Mouse (Mus musculus): ENCODE measurements around the gene Hoxb9. TPM values are rescaled to one million over a fixed set of nuclear protein-coding genes. Genes with fewer than 3 reads are reported as not detected.

Gene Hoxb9
- polyA plus RNA-seq, 1 experiment from 2014 or later: 7.2 TPM

- Histone ChIP-seq H3K27ac (peak within 1 kb of the TSS; percentile 95), H3K4me1 (replicated peaks) (peaks cover 3% of the 10 kb centered on the region), H3K4me2 (peak within 1 kb of the TSS; percentile 54), H3K9ac (peak within 1 kb of the TSS; percentile 84), H3K9me3 (no peaks in the 10 kb centered on the region), H3K4me3 (peak within 1 kb of the TSS; percentile 48), H3K27me3 (peaks cover 93% of the 10 kb centered on the region), H3K36me3 (no peaks in the 10 kb centered on the region)
- ATAC-seq (ENCODE audit: low FRiP score): no peak
- under 1% methylated on average over 27 of the region's 27 CpGs for WGBS
Measured at GRCm38 (mm10) chr11:96281855-96282570, 10.8 kb downstream of the Hoxb9 start, which contains the start of gene Hoxb8. TSS of gene Hoxb8 (plus strand) at chr11:96281905.

GRCm38 (mm10) chr11:96282795-96283430, 11.7 kb downstream of the Hoxb9 start:
- Histone ChIP-seq H3K36me3 (no peaks in the 10 kb centered on the region), H3K27ac (peak overlapping the region; percentile 95), H3K9ac (peak overlapping the region; percentile 84), H3K4me3 (peak overlapping the region; percentile 48), H3K4me1 (replicated peaks) (peaks cover 3% of the 10 kb centered on the region), H3K4me2 (peak overlapping the region; percentile 54), H3K9me3 (no peaks in the 10 kb centered on the region), H3K27me3 (peaks cover 93% of the 10 kb centered on the region)
- no peak for ATAC-seq (ENCODE audit: low FRiP score)
- WGBS: under 1% methylated on average over 49 of the region's 49 CpGs

GRCm38 (mm10) chr11:96284041-96284749, 12.9 kb downstream of the Hoxb9 start:
- Histone ChIP-seq H3K4me2 (peak overlapping the region; percentile 54), H3K4me3 (peak overlapping the region; percentile 48), H3K27me3 (peaks cover 95% of the 10 kb centered on the region), H3K9ac (peak overlapping the region; percentile 84), H3K27ac (peak overlapping the region; percentile 95), H3K9me3 (no peaks in the 10 kb centered on the region), H3K4me1 (replicated peaks) (peaks cover 3% of the 10 kb centered on the region), H3K36me3 (no peaks in the 10 kb centered on the region)
- ATAC-seq (ENCODE audit: low FRiP score): no peak
- under 1% methylated on average over 49 of the region's 49 CpGs for WGBS

- H3K9me3 ChIP-seq: no peaks in the 10 kb centered on the region
- peak overlapping the region; percentile 48 for H3K4me3 ChIP-seq
- peak overlapping the region; percentile 54 for H3K4me2 ChIP-seq
- peak; percentile 67; the same call in 1 of the 2 replicates for ATAC-seq (ENCODE audit: low FRiP score)
- H3K27ac ChIP-seq: peak overlapping the region; percentile 95
- peaks cover 3% of the 10 kb centered on the region for H3K4me1 ChIP-seq (replicated peaks)
- H3K9ac ChIP-seq: peak overlapping the region; percentile 84
- 2% methylated on average over 36 of the region's 37 CpGs for WGBS
- no peaks in the 10 kb centered on the region for H3K36me3 ChIP-seq
- peaks cover 95% of the 10 kb centered on the region for H3K27me3 ChIP-seq
Measured at GRCm38 (mm10) chr11:96284774-96285734, 13.8 kb downstream of the Hoxb9 start.

- H3K4me1 ChIP-seq (replicated peaks): peaks cover 3% of the 10 kb centered on the region
- H3K9ac ChIP-seq: peak within 1 kb of the TSS; percentile 84
- peaks cover 97% of the 10 kb centered on the region for H3K27me3 ChIP-seq
- H3K36me3 ChIP-seq: no peaks in the 10 kb centered on the region
- no peaks in the 10 kb centered on the region for H3K9me3 ChIP-seq
- H3K27ac ChIP-seq: peak within 1 kb of the TSS; percentile 95
- no peak for ATAC-seq (ENCODE audit: low FRiP score)
- H3K4me2 ChIP-seq: peak within 1 kb of the TSS; percentile 54
- H3K4me3 ChIP-seq: peak within 1 kb of the TSS; percentile 48
- WGBS: under 1% methylated on average over 43 of the region's 43 CpGs
Measured at GRCm38 (mm10) chr11:96285771-96286738, 14.8 kb downstream of the Hoxb9 start, which contains the start of gene Hoxb7. TSS of gene Hoxb7 (plus strand) at chr11:96286623.

GRCm38 (mm10) chr11:96286739-96287385, 15.6 kb downstream of the Hoxb9 start:
- Histone ChIP-seq H3K27ac (peak overlapping the region; percentile 95), H3K4me2 (peak overlapping the region; percentile 54)

GRCm38 (mm10) chr11:96287411-96287810, 16.2 kb downstream of the Hoxb9 start:
- H3K4me1 ChIP-seq (replicated peaks): peaks cover 3% of the 10 kb centered on the region
- H3K4me3 ChIP-seq: peak overlapping the region; percentile 48
- H3K27ac ChIP-seq: peak overlapping the region; percentile 95
- peak overlapping the region; percentile 54 for H3K4me2 ChIP-seq
- peak; percentile 23; the same call in 1 of the 2 replicates for ATAC-seq (ENCODE audit: low FRiP score)
- WGBS: 0% methylated on average over 9 of the region's 9 CpGs
- peaks cover 94% of the 10 kb centered on the region for H3K27me3 ChIP-seq
- peak overlapping the region; percentile 84 for H3K9ac ChIP-seq
- no peaks in the 10 kb centered on the region for H3K9me3 ChIP-seq
- H3K36me3 ChIP-seq: no peaks in the 10 kb centered on the region

More at GRCm38 (mm10) chr11:96286739-96287385, 15.6 kb downstream of the Hoxb9 start:
- Histone ChIP-seq H3K9me3 (no peaks in the 10 kb centered on the region), H3K36me3 (no peaks in the 10 kb centered on the region), H3K27me3 (peaks cover 94% of the 10 kb centered on the region), H3K4me1 (replicated peaks) (peaks cover 3% of the 10 kb centered on the region), H3K4me3 (peak overlapping the region; percentile 48), H3K9ac (peak overlapping the region; percentile 84)
- ATAC-seq (ENCODE audit: low FRiP score): no peak
- WGBS: under 1% methylated on average over 55 of the region's 55 CpGs

GRCm38 (mm10) chr11:96288455-96289221, 17.4 kb downstream of the Hoxb9 start:
- Histone ChIP-seq H3K9me3 (no peaks in the 10 kb centered on the region), H3K27ac (peak overlapping the region; percentile 95), H3K9ac (peak overlapping the region; percentile 84), H3K36me3 (no peaks in the 10 kb centered on the region), H3K4me3 (peak overlapping the region; percentile 48), H3K4me2 (peak overlapping the region; percentile 54), H3K4me1 (replicated peaks) (peaks cover 3% of the 10 kb centered on the region), H3K27me3 (peaks cover 96% of the 10 kb centered on the region)
- ATAC-seq (ENCODE audit: low FRiP score): no peak
- WGBS: 12% methylated on average over 1 of the region's 1 CpGs

GRCm38 (mm10) chr11:96289293-96289692, 18.0 kb downstream of the Hoxb9 start:
- H3K27ac ChIP-seq: peak overlapping the region; percentile 95
- no peak for ATAC-seq (ENCODE audit: low FRiP score)
- WGBS: 2% methylated on average over 21 of the region's 21 CpGs
- peak overlapping the region; percentile 48 for H3K4me3 ChIP-seq
- peaks cover 96% of the 10 kb centered on the region for H3K27me3 ChIP-seq
- peak overlapping the region; percentile 54 for H3K4me2 ChIP-seq
- H3K36me3 ChIP-seq: no peaks in the 10 kb centered on the region
- peak overlapping the region; percentile 60 for H3K9ac ChIP-seq
- H3K9me3 ChIP-seq: no peaks in the 10 kb centered on the region
- peaks cover 3% of the 10 kb centered on the region for H3K4me1 ChIP-seq (replicated peaks)
